Mouse (Mus musculus): ENCODE measurements around the gene Hsd17b13.

DNA sequence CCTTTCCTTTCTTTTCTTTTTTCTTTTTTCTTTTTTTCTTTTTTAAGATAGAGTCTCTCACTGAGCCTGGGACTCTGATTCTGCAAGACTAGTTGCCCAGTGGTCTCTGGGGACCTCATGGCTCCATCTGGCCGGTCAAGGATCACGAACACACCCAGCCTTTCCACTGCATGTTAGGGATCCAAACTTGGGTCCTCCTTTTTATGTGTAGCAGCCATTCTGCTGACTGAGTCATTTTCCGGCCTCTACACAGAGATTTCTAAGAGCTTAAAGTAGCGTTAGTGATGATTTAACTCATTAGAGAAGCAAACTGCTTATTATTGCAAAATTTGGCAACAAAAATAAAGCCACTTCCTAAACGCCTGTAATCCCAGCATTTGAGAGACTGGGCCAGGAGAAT lies 54.8 kb downstream of the Hsd17b13 start:
- TF ChIP-seq CTCF (IDR thresholded peaks at IDR 0.05) (no peak), EP300 (IDR thresholded peaks at IDR 0.05) (no peak)
